Mouse (Mus musculus) WW6 (cell line): ENCODE data around the gene Ahnak.
"Not testable (repeated sequence)": the region's sequence is repeated elsewhere in the genome, so short reads cannot be mapped to it uniquely, and the experiment has no call there.

Experiments used
- DNase-seq: peaks from one replicate; pipeline ENCODE4 v3.0.0-alpha.2; 2013; ENCODE audit warnings: low read depth, low spot score

Ahnak gene

DNA sequence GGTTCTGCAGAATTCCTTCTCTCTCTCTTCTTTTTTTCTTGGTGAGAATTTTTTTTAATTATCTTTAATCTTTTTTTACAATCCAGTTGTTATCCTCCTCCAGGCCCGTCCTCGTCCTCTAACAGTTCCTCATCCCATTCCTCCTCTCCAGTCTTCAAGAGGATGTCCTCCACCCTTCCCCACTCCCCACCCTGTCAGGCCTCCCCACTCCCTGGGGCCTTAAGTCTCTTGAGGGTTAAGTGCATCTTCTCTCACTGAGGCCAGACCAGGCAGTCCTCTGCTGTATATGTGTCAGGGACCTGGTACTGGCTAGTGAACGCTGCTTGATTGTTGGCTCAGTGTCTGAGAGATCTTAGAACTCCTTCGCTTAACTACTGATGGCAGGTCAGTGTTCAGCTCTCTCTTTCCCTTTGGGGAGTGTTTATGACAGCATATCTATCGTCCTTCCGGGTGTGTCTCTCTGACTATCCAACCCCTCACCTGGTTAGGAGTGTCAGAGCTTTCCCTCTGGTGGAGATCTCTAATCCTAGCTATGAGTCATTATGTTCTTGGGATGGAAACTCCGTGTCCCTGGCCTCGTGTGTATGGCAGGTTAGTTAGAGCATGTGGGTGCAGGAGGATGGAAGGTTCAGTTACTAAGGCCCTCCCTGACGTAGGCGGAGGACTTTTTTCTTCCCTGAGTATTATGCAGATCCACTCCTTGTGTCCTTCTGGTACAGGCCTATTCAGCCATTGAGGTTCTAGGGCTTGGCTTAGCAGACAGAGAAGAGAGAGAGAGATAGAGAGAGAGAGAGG is 5.9 kb downstream of the Ahnak start:
- no peak for DNase-seq

DNA sequence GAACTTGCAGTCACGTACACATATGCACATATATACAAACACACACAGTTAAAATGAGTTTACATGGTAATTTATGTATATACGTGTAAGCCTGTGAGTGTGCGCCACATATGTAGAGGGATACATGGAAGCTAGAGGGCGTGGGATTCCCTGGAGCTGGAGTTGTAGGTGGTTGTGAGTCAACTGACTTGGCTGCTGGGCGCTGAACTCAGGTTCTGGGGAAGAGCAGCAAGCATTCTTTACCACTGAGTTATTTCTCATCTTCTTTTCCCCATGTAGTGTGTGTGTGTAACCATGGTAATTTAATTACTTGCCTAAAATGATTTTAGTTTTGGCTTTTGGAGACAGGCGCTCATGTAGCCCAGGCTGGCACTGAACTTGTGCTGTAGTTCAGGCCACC is 7.5 kb downstream of the Ahnak start:
- DNase-seq, result no peak

- no peak for DNase-seq
Measured at GRCm38 (mm10) chr19:8997546-8997945, 8.5 kb downstream of the Ahnak start.

DNA sequence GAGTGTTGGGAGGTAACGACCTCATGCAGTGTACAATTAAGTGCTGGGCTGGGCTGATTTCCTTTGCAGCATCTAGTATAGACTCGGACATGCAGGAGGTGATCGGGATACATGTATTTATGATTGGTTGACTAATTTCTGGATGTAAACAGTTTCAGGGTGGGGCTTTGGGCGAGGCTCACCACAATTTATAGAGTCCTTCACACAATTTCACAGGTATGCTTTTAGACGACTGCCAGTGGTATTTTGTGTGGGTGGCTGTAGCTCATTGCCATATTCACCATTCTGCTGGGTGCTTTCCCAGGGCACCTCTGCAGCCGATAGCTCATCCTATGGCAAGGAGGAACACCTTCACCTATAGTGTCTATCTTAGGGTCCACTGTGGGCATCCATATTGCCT is 9.5 kb downstream of the Ahnak start:
- DNase-seq, result no peak

GRCm38 (mm10) chr19:8999223-8999622 is 10.1 kb downstream of the Ahnak start:
- DNase-seq, result no peak

DNA sequence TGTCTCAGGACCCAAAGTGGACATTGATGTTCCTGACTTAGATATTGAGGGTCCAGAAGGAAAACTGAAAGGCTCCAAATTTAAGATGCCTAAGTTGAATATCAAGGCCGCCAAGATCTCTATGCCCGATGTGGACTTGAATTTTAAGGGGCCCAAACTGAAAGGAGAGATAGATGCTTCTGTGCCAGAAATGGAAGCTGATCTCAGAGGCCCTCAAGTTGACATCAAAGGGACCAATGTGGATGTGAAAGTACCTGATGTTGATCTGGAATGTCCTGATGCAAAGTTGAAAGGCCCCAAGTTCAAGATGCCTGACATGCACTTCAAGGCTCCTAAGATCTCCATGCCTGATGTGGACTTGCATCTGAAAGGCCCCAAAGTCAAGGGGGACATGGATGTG is 17.8 kb downstream of the Ahnak start:
- not testable (repeated sequence) for DNase-seq

DNA sequence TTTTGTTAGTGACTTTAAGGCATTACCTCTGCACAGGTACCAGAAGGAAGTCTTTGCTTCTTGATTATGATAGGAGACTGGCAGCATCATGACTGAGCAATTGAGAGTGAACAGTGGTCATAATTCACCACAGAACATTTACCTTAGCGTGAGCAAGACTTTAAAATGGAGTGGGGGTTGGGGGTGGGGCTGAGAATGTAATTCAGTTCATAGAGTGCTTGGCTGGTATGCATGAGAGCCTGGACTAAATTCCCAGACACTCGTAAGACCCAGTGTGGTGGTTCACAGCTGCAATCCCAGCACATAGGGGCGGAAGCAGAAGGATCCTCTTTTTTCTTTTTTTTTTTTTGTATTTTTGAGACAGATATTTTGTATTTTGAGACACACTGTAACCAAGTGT is 30.2 kb downstream of the Ahnak start:
- DNase-seq, result no peak

DNA sequence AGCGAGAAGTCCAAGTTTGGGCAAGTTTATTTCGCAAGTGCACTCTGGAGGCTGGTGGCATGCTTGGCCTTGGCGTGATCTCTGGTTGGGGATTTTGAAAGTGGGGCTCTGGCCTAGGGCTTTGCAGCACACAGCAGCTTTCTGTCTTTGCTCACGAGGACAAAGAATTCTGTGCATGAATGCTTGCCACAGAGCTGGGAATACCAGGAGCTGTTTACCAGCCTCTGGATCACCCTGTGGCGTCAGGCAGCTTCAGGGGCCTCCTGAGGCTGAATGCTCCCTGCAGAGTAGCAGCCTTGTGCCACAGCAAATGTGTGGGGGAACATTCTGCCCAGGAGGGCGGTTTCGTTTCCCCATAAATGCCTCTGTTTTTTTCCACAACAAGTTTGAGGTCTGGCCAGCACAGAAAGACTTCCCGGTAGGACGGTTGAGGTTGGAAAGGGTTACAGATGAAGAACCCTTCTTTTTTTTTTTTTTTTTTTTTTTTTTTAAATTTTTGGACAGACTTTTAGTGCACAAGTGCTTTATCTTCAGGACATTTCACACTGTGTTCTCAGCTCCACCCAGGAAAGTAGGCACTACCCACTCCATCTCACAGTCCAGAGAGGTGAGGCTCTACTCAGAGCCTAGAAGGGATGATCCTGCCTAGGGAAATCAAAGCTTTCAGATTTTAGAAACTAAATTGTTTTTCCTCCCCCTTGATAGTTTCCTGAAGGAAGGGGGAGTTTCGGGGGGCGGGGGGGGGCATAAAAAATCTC is 34.1 kb downstream of the Ahnak start:
- DNase-seq, result no peak

DNA sequence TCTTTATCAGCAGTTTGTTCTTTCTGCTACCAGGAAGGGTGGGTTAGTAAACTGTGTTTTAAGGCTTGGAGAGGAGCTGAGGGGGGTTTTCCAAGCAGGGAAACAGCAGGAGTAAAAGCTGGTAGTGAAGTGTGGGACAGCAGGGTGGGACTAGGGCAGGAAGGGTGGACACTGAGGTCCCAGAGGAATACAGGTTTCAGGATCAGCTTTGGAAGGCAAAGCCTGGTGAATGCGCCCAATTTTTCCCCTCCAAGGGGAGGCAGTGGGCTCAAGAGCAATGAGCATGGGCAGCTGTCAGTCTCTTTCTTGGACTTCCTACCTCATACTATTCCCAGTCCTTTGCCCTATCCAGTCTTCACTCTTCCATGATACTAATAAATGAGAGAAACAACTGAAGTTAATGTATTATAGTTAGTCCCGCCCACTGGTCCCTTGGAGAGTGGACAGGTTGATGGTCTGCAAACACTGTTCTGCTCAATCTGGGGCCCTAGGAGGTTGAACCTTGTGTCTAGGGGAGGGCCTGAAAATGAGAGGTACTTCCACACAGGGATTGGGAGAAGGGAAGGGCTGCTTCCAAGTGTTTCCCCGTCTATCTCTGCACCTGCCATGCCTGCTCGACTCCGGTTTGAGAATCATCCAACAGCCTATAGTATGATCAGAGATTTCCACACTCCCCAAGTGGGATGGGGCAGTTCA is 36.6 kb downstream of the Ahnak start:
- no peak for DNase-seq

DNA sequence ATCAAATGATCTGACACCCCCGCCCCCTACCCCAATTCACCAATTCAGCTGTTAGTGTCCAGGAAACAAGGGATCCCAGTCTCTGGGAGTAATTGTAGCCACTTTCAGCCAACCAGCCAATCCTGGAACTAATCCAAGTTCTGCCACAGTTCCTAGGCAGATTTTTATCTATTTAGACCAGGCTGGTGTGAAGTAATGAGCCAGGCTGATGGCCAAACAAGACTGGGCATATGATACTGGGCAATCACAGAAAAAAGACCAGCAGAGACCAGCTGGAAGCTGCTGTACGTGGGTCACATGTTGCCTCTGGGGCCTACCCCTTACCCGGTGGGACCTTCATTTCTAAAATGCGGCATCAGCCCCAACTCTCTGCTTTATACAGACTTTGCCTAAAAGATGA is 37.5 kb downstream of the Ahnak start:
- no peak for DNase-seq

- no peak for DNase-seq
Measured at GRCm38 (mm10) chr19:9027795-9028194, 38.7 kb downstream of the Ahnak start.

GRCm38 (mm10) chr19:9028375-9028774 is 39.3 kb downstream of the Ahnak start:
- no peak for DNase-seq

DNA sequence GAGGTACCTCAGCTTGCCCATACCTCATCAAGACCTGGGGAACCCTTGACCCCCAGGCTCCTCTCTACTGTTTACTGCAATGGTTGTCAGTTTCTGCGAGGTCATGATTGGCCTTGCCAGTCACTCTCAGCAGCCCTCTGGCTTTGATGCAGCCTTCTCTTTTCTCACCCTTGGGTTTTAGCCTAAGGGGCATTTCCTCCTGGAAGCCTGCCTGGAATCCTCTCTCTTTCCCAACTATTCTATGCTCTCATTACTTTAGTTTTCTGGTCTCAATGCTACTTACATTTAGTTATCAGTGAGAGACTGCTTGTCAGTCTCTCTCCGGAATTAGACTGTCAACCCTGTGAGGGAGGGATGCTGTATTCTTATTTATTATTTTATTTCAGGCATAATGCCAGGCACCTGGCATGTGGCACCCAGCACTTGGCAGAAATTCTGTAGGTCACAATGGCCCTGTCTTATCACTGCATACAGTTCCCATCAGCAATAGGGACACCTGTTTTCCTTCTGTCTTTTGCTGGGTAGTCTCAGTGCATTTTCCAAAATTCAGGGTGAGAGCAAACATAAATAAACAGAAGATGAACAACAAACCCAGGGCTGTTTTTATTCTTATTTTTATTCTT is 40.7 kb downstream of the Ahnak start:
- no peak for DNase-seq

- no peak for DNase-seq
Measured at GRCm38 (mm10) chr19:9032502-9033129, 43.5 kb downstream of the Ahnak start.

DNA sequence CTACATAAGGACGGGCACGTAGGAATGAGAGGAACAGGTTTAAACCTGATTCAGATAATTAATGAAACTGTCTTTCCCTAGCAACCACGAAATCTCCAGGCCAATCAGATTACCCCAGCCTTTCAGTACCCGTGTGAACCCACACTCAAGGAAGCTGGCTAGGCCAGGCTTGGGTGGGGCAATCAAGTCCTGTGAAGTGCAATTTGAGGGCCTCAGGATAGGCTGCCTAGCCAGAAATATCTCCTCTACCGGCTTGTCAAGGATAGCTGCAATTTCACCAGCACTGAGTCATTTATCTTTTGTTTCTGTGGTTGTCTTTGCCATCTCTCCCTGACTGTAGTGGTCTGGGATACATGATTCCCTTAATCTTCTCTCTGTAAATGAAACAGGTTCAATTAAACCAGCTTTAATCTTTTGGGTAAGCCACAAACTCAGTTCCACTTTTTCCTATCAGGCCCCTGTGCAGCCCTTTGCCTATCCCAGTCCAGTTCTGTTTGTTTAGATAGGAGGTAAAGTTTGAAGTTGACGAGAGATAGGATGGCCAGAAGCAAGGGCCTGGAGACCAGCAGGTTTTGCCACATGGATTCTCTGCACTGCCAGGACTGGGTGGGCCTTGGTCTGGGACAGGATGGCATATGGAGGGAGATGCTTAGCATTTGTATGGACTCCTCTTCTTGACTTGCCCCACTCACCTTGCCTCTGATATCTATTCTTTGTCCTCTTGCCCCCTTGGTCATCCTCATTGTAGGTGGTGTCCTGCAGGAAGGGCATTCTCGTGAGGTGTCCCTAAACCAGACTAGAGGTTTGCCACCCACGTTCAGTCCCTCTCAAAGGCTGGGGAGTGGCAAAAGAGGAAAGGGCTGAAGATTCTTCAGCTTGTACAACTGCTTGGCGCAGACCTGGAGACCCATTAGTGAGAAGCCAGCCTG is 44.6 kb downstream of the Ahnak start:
- no peak for DNase-seq

GRCm38 (mm10) chr19:9034480-9034879 is 45.4 kb downstream of the Ahnak start:
- DNase-seq, result no peak

DNA sequence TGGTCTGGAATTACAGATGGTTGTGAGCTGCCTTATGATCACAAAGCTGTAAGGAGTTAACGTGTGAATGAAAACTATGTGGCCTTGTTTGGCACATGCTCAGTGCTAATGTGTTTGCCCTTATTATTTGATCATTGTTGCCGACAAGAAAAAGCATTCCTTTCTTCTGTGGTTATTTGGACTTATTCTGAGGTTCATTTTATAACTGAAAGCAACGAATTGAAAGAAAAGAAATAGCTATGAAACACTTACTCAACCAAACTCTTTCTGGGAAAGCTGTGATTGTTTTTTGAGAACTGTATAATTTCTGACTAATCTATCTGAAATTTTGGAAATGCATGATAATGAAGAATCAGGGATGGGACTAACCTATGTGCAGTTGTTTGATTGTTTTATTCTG is 46.0 kb downstream of the Ahnak start:
- DNase-seq, result no peak

DNA sequence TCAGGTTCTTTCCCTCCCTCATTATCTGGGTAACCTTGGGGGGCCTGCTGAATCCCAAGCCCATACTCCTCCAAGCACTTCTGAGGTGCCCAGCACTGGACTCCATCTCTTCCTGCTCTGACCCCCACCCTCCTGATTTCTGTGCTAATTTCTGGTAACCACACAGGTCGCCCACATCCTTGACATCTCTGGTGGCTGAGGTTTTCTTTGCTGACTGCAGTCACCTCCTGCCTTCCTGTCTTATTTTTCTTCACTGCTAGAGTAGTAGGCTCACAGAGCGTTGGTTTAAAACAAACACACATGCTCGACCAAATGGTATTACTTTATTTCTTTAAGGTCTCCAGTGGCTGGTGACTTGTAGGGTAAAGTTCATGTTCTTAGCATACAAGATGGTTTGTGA is 49.1 kb downstream of the Ahnak start:
- DNase-seq, result no peak

- no peak for DNase-seq
Measured at GRCm38 (mm10) chr19:9039266-9039665, 50.2 kb downstream of the Ahnak start.

DNA sequence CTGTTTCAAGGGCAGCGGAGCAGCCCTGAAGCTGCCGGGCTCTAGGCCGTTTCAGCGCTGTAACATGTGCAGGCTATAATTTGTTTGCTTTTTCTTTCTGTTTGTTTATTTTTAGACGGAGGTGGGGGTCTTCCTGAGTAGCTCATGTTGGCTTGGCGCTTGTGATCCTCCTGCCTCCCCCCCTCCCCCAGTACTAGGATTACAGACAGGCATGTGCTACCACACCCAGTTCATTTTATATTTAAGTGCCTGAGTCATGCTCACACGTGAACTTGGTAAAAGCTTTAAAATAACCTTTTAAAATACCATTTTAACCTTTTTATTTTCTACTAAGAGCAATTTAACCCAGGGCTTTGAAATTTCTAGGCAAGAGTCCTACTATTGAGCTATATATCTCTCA is 50.8 kb downstream of the Ahnak start:
- no peak for DNase-seq

DNA sequence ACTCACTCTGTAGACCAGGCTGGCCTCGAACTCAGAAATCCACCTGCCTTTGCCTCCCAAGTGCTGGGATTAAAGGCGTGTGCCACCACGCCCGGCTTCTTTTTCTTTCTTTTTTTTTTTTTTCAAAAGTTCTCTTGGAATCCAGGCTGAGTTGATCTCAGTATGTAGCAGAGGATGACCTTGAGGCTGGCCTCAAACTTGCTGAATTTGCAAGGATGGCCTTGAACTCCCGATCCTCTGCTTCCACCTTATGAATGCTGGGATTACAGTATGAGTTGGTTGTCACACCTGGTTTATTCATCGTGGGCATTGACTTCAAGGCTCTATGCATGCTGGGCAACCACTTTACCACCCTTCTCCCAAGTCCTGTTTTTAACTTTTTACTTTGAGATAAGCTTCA is 51.6 kb downstream of the Ahnak start:
- DNase-seq, result no peak
